Mouse (Mus musculus): ENCODE results near the gene Snx8. TPM values are rescaled to one million over a fixed set of nuclear protein-coding genes. Genes with fewer than 3 reads are reported as not detected.
A peak's percentile ranks its signal among the peaks of the same experiment; 100 is the strongest.

Gene Snx8
- 10 to 100 TPM; 26.8 to 30.5 TPM for total RNA-seq (2021)

- intact Hi-C loops (cut with DNase I), result no loop called here
Measured at GRCm38 (mm10) chr5:140388588-140389576, at the start of gene Snx8. Gene Snx8, minus strand, starts transcription at chr5:140389262.

GRCm38 (mm10) chr5:140425016-140425783 lies 36.1 kb upstream of the Snx8 start:
- intact Hi-C loops (cut with DNase I), result no loop called here

More at GRCm38 (mm10) chr5:140388588-140389576, at the start of gene Snx8:
- DNase-seq, result peak; percentile 98

GRCm38 (mm10) chr5:140420616-140421015 lies 31.6 kb upstream of the Snx8 start:
- intact Hi-C loops (cut with DNase I), result no loop called here
- no peak for DNase-seq

More at GRCm38 (mm10) chr5:140425016-140425783, 36.1 kb upstream of the Snx8 start:
- DNase-seq, result no peak

- no peak for DNase-seq
- intact Hi-C loops (cut with DNase I), result loop anchor here (10.0 kb wide), 1 partner anchor 585 kb away; no protein-coding TSS in a partner anchor
Measured at GRCm38 (mm10) chr5:140419442-140420080, 30.5 kb upstream of the Snx8 start.

- DNase-seq, result peak; percentile 93
- intact Hi-C loops (cut with DNase I), result loop anchor here (10.0 kb wide), 1 partner anchor 584 kb away; no protein-coding TSS in a partner anchor
Measured at GRCm38 (mm10) chr5:140418489-140419441, 29.7 kb upstream of the Snx8 start, which contains the start of gene Eif3b. Gene Eif3b, plus strand, starts transcription at chr5:140419328.

- DNase-seq, result no peak
- intact Hi-C loops (cut with DNase I), result loop anchor here (10.0 kb wide), 1 partner anchor 583 kb away; no protein-coding TSS in a partner anchor
Measured at GRCm38 (mm10) chr5:140418106-140418488, 29.0 kb upstream of the Snx8 start.

- intact Hi-C loops (cut with DNase I), result loop anchor here (5.0 to 10.0 kb wide), 2 partner anchors 72 to 580 kb away; no protein-coding TSS in a partner anchor
- no peak for DNase-seq
Measured at GRCm38 (mm10) chr5:140414647-140415046, 25.6 kb upstream of the Snx8 start.

GRCm38 (mm10) chr5:140411339-140411738 lies 22.3 kb upstream of the Snx8 start:
- peak; percentile 59 for DNase-seq
- intact Hi-C loops (cut with DNase I), result loop anchor here (5.0 to 10.0 kb wide), 2 partner anchors 69 to 577 kb away; no protein-coding TSS in a partner anchor

GRCm38 (mm10) chr5:140408801-140409200 lies 19.7 kb upstream of the Snx8 start:
- no peak for DNase-seq
- intact Hi-C loops (cut with DNase I), result no loop called here

GRCm38 (mm10) chr5:140406666-140407065 lies 17.6 kb upstream of the Snx8 start:
- no peak for DNase-seq
- intact Hi-C loops (cut with DNase I), result no loop called here

- no peak for DNase-seq
Measured at GRCm38 (mm10) chr5:140405126-140405525, 16.1 kb upstream of the Snx8 start.

GRCm38 (mm10) chr5:140402640-140403270 lies 13.7 kb upstream of the Snx8 start:
- intact Hi-C loops (cut with DNase I), result no loop called here
- DNase-seq, result no peak

More at GRCm38 (mm10) chr5:140405126-140405525, 16.1 kb upstream of the Snx8 start:
- intact Hi-C loops (cut with DNase I), result no loop called here

- DNase-seq, result no peak
- intact Hi-C loops (cut with DNase I), result no loop called here
Measured at GRCm38 (mm10) chr5:140396166-140396940, 7.3 kb upstream of the Snx8 start.

GRCm38 (mm10) chr5:140392701-140393100 lies 3.6 kb upstream of the Snx8 start:
- DNase-seq, result no peak
- intact Hi-C loops (cut with DNase I), result no loop called here

GRCm38 (mm10) chr5:140391981-140392380 lies 2.9 kb upstream of the Snx8 start:
- intact Hi-C loops (cut with DNase I), result no loop called here
- DNase-seq, result no peak

GRCm38 (mm10) chr5:140391435-140391834 lies 2.4 kb upstream of the Snx8 start:
- intact Hi-C loops (cut with DNase I), result no loop called here
- DNase-seq, result no peak

GRCm38 (mm10) chr5:140389647-140390046 lies 585 bp upstream of the Snx8 start:
- no peak for DNase-seq
- intact Hi-C loops (cut with DNase I), result no loop called here

All from left cerebral cortex, postnatal 4 days (tissue).